In the genomic region with DNA sequence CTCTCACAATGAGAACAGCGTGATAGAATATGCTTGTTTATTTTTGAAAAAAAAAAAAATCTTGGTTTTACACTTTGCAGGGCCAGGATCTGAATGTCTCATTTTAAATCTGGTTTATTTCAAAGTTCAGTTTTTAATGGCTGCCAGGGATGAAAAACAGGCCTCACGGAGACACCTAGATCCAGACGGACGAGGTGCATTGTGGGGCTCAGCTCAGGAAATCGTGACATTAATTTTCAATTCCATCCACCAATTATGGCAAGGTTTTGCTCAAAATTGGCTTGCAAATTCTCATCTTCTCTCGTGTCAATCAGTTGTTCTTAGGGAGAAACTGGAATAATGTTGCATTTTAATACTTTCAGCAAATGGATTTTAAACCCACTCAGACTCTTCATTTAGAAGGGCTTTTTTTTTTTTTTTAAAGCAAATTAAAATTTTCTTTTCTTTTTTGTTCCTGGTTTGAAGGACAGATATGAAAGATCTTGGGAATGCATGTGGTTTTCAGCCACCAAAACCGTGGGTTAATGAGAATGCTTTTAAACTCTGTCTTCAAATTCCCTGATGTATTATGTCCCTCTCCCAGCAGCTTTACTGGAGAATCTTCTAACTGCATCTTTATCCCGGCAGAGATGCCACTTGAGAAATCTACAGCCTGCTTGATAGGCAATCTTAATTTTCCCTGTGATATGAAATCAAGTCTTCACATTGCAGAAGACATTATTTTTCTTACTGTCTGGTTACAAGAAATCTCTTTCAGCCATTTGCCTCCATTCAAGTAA, we compare ENCODE assay signal across 27 mouse cellular contexts. TPM values are rescaled to one million over a fixed set of nuclear protein-coding genes. Genes with fewer than 3 reads are reported as not detected.
DNase-seq lines count a peak whose midpoint lies in the region; ATAC-seq and TF ChIP-seq lines count a peak whose summit lies in the region.
"Had no signal": no experiment of that assay in that cellular context is flagged by ENCODE, and none has a peak within 500 bp of the region (broad histone marks: within the 10 kb centered on the region; RNA-seq: fewer than 3 reads in every experiment).

No protein-coding gene starts in this region.

- peak overlapping the region; percentile 76 for H3K27ac ChIP-seq in layer of hippocampus, adult 2 months
- 0 out of 2 replicates have a peak overlapping the region, but pooled peaks have one; percentile 22 for H3K27ac ChIP-seq in embryonic facial prominence, embryonic 13.5 days
- H3K27ac ChIP-seq in limb, embryonic 12.5 days, result peak overlapping the region; percentile 81
- H3K27ac ChIP-seq: heart, embryonic 15.5 days; hindbrain, embryonic 15.5 days; intestine, embryonic 15.5 days; neural tube, embryonic 12.5 days; stomach, postnatal 0 days had no signal

- no peak for ATAC-seq in embryonic facial prominence, embryonic 13.5 days (ENCODE audit: insufficient number of reproducible peaks, insufficient read depth, low FRiP score, low TSS enrichment, low read depth)
- no peak for ATAC-seq in limb, embryonic 12.5 days (ENCODE audit: insufficient number of reproducible peaks, insufficient read depth, low FRiP score, low TSS enrichment, low read depth)
- ATAC-seq: forebrain, embryonic 16.5 days; intestine, embryonic 15.5 days; Patski had no signal

- DNase-seq in layer of hippocampus, adult 2 months (ENCODE audit: low spot score in 2 of 2), result peak in 1 of 2 experiments; percentile 49
- DNase-seq in layer of hippocampus, adult 11-12 months (ENCODE audit: low spot score), result no peak
- DNase-seq in brain, embryonic 14.5 days (ENCODE audit: low read depth), result peak; percentile 53
- DNase-seq in frontal cortex, postnatal 25 days (ENCODE audit: low spot score in 2 of 2), result no peak
- no peak for DNase-seq in frontal cortex, adult 2 months (ENCODE audit: extremely low spot score in 1 of 2, low spot score in 1 of 2)
- no peak for DNase-seq in embryo, embryonic 10.5 days (ENCODE audit: low spot score)
- DNase-seq: B cell, adult 2 months; cerebellum, adult 2 months; cerebellum, postnatal 36 days; heart, postnatal 4 days; kidney, adult 9 months; kidney, postnatal 14 days; lung, postnatal 4 days; right cerebral cortex, postnatal 14 days had no signal

- no peak for TF ChIP-seq CTCF in layer of hippocampus, adult 2 months (conservative IDR thresholded peaks at IDR 0.05)
- TF ChIP-seq CTCF in brain, embryonic 14.5 days (IDR thresholded peaks at IDR 0.05; ENCODE audit: borderline replicate concordance, extremely low read depth, insufficient read depth, insufficient read length), result no peak

- no peaks in the 10 kb centered on the region for H3K9me3 ChIP-seq in embryonic facial prominence, embryonic 13.5 days
- peaks cover 5% of the 10 kb centered on the region; the same call in 1 of the 2 replicates for H3K9me3 ChIP-seq in limb, embryonic 12.5 days
- H3K9me3 ChIP-seq: heart, embryonic 15.5 days; hindbrain, embryonic 15.5 days; intestine, embryonic 15.5 days; neural tube, embryonic 12.5 days had no signal

- H3K4me3 ChIP-seq in layer of hippocampus, adult 2 months, result no peak overlapping the region
- H3K4me3 ChIP-seq in embryonic facial prominence, embryonic 13.5 days, result no peak overlapping the region
- no peak overlapping the region for H3K4me3 ChIP-seq in limb, embryonic 12.5 days (replicated peaks)
- H3K4me3 ChIP-seq: heart, embryonic 15.5 days; hindbrain, embryonic 15.5 days; intestine, embryonic 15.5 days; neural tube, embryonic 12.5 days had no signal

- no peak overlapping the region for H3K9ac ChIP-seq in embryonic facial prominence, embryonic 13.5 days
- H3K9ac ChIP-seq in limb, embryonic 12.5 days (replicated peaks), result no peak overlapping the region
- H3K9ac ChIP-seq: heart, embryonic 15.5 days; hindbrain, embryonic 15.5 days; intestine, embryonic 15.5 days; neural tube, embryonic 12.5 days had no signal

- H3K4me1 ChIP-seq in embryonic facial prominence, embryonic 13.5 days, result peaks cover 33% of the 10 kb centered on the region
- peaks cover 38% of the 10 kb centered on the region for H3K4me1 ChIP-seq in limb, embryonic 12.5 days (replicated peaks)
- H3K4me1 ChIP-seq: hindbrain, embryonic 15.5 days; intestine, embryonic 15.5 days; neural tube, embryonic 12.5 days had no signal

- H3K36me3 ChIP-seq in embryonic facial prominence, embryonic 13.5 days, result no peaks in the 10 kb centered on the region
- H3K36me3 ChIP-seq in limb, embryonic 12.5 days, result no peaks in the 10 kb centered on the region
- H3K36me3 ChIP-seq: G1E; heart, embryonic 15.5 days; hindbrain, embryonic 15.5 days; intestine, embryonic 15.5 days; neural tube, embryonic 12.5 days had no signal

- H3K27me3 ChIP-seq in embryonic facial prominence, embryonic 13.5 days, result no peaks in the 10 kb centered on the region
- H3K27me3 ChIP-seq in limb, embryonic 12.5 days, result no peaks in the 10 kb centered on the region
- H3K27me3 ChIP-seq: heart, embryonic 15.5 days; hindbrain, embryonic 15.5 days; intestine, embryonic 15.5 days; neural tube, embryonic 12.5 days; Patski had no signal

- WGBS in embryonic facial prominence, embryonic 13.5 days, result 38% methylated on average over 8 of the region's 8 CpGs
- WGBS in limb, embryonic 12.5 days, result 30% methylated on average over 8 of the region's 8 CpGs

- TF ChIP-seq POLR2A in brain, embryonic 14.5 days (IDR thresholded peaks at IDR 0.05; ENCODE audit: borderline replicate concordance, extremely low read depth, insufficient read depth, insufficient read length, poor library complexity, severe bottlenecking), result no peak

- H3K4me2 ChIP-seq in embryonic facial prominence, embryonic 13.5 days, result no peak overlapping the region
- no peak overlapping the region for H3K4me2 ChIP-seq in limb, embryonic 12.5 days
- H3K4me2 ChIP-seq: heart, embryonic 15.5 days; hindbrain, embryonic 15.5 days; intestine, embryonic 15.5 days; neural tube, embryonic 12.5 days had no signal

RNA-seq across cellular contexts. Expression of a gene that starts 8.1 kb away (rescaled TPM):
- not detected for total RNA-seq in layer of hippocampus, adult 2 months (2021)
- polyA plus RNA-seq in brain, embryonic 14.5 days (2012; rRNA removed), result 0.08 and 0.16 TPM in 2 replicates
- 0.53 and 0.73 TPM in 2 replicates for polyA plus RNA-seq in embryonic facial prominence, embryonic 13.5 days (2015; fragmentation: Nextera tagmentation; extraction: Ambion mirVana)
- 0.65 and 0.73 TPM in 2 replicates for polyA plus RNA-seq in limb, embryonic 12.5 days (2016; fragmentation: Nextera tagmentation; extraction: Ambion mirVana)
- polyA plus RNA-seq in frontal cortex, adult 2 months (2012; rRNA removed), result 0.19 and 0.34 TPM in 2 replicates
- total RNA-seq: gastrocnemius, adult 8-10 months; megakaryocyte-erythroid progenitor cell, adult 5-6 weeks had no signal
- polyA plus RNA-seq: forebrain, embryonic 16.5 days; Patski had no signal

RNA-seq across cellular contexts. Expression of a gene that starts 56.1 kb away (rescaled TPM):
- 10 to 100 TPM; 69.4 to 71.9 TPM for total RNA-seq in layer of hippocampus, adult 2 months (2021)
- 119 and 145 TPM in 2 replicates for polyA plus RNA-seq in brain, embryonic 14.5 days (2012; rRNA removed)
- polyA plus RNA-seq in embryonic facial prominence, embryonic 13.5 days (2015; fragmentation: Nextera tagmentation; extraction: Ambion mirVana), result 1,128 and 1,158 TPM in 2 replicates
- 1,037 and 1,115 TPM in 2 replicates for polyA plus RNA-seq in limb, embryonic 12.5 days (2016; fragmentation: Nextera tagmentation; extraction: Ambion mirVana)
- 64.3 and 86.3 TPM in 2 replicates for polyA plus RNA-seq in frontal cortex, adult 2 months (2012; rRNA removed)

RNA-seq across cellular contexts. Expression of a gene that starts 57.7 kb away (rescaled TPM):
- not detected for total RNA-seq in layer of hippocampus, adult 2 months (2021)
- polyA plus RNA-seq in brain, embryonic 14.5 days (2012; rRNA removed), result 0.07 TPM in 1 of 2 replicates, not detected in the other
- polyA plus RNA-seq in embryonic facial prominence, embryonic 13.5 days (2015; fragmentation: Nextera tagmentation; extraction: Ambion mirVana), result 0.30 and 0.69 TPM in 2 replicates
- polyA plus RNA-seq in limb, embryonic 12.5 days (2016; fragmentation: Nextera tagmentation; extraction: Ambion mirVana), result 0.40 and 0.49 TPM in 2 replicates
- 0.14 and 0.19 TPM in 2 replicates for polyA plus RNA-seq in frontal cortex, adult 2 months (2012; rRNA removed)
- total RNA-seq: gastrocnemius, adult 8-10 months; layer of hippocampus, postnatal 14 days; megakaryocyte-erythroid progenitor cell, adult 5-6 weeks had no signal
- polyA plus RNA-seq: forebrain, embryonic 16.5 days; G1E had no signal

Comparison
In these comparisons a context has a peak if more than half of its experiments do, and no peak if none do; other contexts are left out.
1. H3K27ac ChIP-seq: peak in every context shown above with its lines; median percentile 81 in limb, embryonic 12.5 days; 76 in layer of hippocampus, adult 2 months; 22 in embryonic facial prominence, embryonic 13.5 days.